Mouse (Mus musculus) gastrocnemius, adult 8-10 months (tissue): Measurements from ENCODE around the gene Tbc1d16. TPM values are rescaled to one million over a fixed set of nuclear protein-coding genes. Genes with fewer than 3 reads are reported as not detected.

ENCODE experiments used
- DNase-seq, 2 experiments: peaks; one replicate each; pipeline ENCODE4 v3.0.0; 2022; ENCODE audit warnings: low spot score in 2 of 2
- total RNA-seq, 4 experiments: library from RNA; stranded (reverse); gene quantifications; 2 replicates each; pipeline ENCODE4 v1.2.4; 2022

Tbc1d16 gene
- total RNA-seq, 4 experiments from 2014 or later, result 31.6 to 45.5 (median 40.5) TPM

GRCm38 (mm10) chr11:119209371-119210025 lies 18.8 kb downstream of the Tbc1d16 start:
- peak; percentile 39 to 64 for DNase-seq

- no peak for DNase-seq
These were observed 19.4 kb downstream of the Tbc1d16 start for GRCm38 (mm10) chr11:119208870-119209370.

DNA sequence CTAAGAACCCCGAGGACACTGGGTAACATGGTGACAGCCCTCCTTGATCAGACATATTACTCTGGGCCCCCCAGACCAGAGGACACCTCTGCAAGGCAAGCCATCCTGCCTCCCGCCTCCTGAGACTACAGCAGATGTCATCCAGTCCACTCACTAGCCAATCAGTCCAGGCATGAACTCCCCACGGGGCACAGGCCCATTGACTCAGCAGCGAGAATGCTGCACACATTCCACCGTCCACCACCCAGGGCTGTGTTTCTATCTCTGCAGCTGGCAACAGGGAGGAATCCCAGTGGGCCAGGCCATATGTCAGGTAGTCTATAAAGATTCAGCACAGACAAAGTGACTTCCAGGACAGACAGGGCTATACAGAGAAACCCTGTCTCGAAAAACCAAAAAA lies 20.3 kb downstream of the Tbc1d16 start:
- DNase-seq, result no peak

DNA sequence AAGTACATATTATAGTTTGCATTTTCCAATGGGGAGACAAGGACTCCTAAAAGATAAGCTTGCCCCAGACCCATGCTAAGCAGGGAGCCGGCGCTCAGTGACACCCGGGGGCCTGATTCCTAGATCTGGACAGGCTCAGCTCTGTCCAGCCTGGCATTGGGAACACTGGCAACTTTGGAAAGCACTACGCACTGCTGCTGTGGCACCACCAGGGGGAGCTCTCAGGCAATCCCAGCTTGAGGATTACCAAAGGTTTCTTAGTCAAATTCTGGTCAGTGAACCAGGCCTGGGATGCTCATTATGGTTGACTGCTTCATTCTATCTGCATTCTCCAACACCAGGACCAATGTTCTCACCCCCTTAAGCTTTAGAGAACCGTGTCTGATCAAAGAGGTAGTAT lies 21.7 kb downstream of the Tbc1d16 start:
- DNase-seq, result peak; percentile 28 to 38

DNA sequence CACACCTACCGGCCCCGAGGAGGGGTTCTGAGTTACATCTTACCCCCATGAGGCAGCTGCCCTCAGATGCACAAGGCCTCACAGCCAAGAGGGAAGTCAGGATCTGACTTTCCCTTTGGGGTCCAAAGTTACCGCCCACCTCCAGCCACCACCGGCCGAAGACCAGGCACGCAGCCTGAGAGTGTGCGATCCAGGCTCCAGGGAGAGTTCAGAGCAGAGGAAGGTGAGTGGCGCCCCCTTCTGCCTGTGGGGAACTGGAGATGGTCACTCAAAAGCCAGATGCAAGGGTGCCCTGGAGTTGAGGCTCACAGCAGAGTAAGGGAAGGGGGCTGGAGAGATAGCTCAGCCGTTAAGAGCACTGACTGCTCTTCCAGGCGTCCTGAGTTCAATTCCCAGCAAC lies 22.6 kb downstream of the Tbc1d16 start:
- no peak for DNase-seq

GRCm38 (mm10) chr11:119203423-119203822 lies 24.9 kb downstream of the Tbc1d16 start:
- DNase-seq, result no peak

DNA sequence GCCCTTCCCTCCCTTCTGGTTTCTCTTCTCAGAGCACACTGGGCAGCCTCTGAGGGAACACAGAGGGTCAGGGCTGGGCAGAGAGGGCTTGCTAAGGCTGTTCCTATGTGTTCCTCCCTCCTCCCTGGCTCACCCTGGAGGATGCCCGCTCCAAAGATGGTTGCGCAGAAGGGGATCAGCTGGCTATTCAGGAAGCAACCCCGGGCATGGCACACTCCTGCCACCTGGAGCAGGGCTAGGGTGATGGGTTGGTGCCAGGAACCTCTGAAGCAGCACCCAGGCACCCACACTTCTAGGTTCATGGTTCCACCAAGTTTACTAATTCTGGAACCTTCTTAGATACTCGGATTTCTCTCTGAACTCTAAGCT lies 29.1 kb downstream of the Tbc1d16 start:
- DNase-seq, result no peak

DNA sequence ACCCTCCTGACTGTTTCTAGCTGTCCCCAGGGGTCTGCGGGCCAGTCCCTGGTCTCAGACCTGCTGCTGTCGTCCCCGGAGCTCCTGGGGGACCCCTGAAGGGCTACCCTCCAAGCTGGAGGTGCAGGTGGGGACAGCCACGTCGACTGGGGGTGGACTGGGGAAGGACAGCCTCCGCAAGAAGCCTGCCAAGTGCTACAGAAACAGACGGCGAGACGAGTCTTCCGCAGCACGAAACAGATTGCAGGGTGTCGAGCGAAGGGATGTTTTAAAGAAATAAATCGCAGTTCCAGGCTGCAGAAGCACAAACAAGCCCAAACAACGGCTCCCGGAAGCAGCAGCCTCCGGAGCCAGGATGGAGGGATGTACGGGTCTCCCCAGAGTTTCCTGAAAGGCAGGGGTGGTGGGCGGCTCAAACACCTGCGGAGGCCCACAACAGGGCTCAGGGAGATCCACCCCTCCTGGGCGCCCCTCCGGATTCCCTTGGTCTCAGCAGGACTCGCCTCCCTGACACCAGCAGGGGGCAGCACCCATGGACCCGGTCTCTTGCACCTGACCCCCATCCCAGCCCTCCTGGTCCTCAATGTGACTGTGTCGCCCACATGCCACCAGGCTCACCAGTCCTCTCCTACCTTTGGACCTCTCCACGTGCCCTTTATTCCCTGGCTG lies 29.6 kb downstream of the Tbc1d16 start:
- no peak for DNase-seq

DNA sequence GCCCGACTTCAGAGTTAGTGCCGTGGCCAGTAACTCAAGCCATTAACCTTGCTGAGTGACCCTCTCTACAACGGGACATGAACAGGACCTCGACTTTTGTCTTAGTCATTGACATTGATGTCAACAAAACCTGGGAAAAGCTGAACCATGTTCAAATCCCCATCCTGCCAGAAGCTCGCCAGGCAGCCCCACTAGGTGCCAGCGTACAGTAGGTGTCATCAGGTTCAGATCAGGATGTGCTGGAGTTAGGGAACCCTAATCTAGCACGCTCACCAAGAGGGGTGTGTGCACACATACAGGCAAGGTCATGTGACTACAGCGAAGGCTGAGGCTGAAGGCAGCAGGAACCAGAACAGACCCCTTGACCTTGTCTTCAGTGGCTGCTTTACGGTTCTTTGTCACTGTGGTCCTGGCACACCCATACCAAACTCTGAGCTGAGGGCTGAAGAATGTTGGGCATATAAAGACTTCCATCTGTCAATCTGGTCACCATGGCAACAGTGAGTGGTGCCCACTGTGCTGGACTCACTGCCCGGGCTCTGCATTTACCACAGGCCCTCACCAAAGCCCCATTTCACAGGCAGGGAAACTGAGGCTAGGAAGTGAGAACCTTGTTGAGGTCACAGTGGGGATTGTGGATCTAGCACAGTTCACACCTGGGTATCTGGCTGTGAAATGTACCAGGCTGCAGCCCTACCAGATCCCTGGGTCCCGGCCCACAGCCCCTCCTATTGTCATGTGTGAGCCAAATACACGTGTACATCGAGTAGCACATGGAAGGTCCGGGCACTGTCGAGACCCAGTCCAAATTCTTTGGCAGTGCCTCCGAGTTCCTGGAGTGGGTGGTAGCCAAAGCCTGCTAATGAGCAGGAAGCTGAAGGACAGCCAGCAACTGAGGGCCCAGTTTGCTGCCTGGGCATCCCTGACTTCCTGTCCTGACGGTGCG lies 30.4 kb downstream of the Tbc1d16 start:
- no peak for DNase-seq

DNA sequence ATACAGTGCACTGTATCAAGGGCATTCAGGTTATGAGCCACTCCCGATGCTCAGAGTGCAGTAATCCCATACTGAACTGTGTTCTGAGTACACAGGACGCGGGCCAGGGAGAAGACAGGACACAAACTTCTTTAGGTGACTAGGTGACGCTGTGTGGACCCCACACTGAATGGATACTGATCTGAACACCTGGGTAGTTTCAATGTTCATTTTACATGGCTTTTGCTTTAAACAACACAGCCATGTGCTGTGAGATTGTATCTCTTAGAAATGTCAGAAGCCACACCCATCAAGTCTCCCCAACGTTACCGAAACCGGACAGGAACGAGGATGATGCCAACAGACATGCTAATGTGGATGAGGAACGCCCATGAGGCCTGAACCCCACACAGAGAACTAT lies 35.7 kb downstream of the Tbc1d16 start:
- no peak for DNase-seq

GRCm38 (mm10) chr11:119192176-119192575 lies 36.1 kb downstream of the Tbc1d16 start:
- DNase-seq, result no peak

DNA sequence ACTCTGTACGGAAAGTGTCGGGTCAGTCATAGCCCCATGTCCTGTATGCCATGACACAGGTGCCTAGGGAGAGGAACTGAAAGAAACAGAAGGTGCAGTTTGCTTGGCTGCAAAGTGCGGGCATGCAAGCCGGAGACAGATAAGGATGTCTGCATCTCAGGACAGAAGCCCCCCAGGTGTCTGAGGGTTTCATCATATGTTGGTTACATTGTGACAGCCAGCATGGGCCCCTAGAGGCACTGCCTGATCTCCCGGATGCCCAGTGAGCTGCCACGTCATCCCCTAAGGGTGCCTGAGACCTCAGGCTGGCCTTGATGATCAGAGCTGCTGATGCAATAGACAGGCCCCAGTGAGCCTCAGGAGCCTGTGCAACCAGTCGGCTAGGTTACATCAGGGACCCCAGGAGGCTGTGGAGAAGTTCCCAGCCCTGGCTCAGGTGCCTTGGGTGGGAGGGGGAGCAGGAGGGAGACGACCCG lies 36.7 kb downstream of the Tbc1d16 start:
- DNase-seq, result no peak

DNA sequence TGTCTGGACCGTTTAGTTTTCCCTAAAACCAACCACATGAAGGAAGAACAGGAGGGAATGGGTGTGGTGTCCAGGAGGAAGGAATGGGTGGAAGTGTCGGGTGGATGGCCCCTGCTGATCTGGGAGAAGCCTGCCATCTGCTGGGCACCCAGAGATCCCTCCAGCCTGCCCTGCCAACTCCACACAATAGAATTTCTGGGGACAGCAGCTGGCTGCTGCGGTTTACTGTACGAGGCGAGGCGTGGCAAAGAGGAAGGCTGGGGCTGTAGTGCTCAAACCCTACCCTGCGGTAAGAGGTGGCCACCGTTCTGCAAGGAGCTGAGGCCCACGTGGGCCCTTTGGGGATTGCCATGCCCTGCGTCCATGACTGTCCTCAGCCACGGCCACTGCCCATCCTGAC lies 37.8 kb downstream of the Tbc1d16 start:
- DNase-seq, result peak in 1 of 2 experiments; percentile 32

DNA sequence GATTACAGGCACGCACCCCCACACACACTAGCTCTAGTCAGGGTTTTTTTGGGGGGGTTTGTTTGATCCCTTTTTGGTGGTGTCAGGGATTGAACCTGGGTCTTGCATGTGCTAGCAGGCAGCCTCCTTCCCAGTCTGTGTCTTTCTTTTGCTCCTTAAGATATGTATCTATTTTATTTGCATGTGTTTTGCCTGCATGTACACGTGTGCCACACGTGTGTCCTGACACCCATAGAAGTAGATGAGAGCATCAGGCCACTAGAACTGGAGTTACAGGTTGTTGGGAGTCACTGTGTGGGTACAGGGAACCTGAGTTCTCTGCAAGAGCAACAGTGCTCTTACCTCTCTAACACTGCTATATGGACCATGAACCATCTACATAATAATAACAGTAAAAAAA lies 39.0 kb downstream of the Tbc1d16 start:
- DNase-seq, result no peak

DNA sequence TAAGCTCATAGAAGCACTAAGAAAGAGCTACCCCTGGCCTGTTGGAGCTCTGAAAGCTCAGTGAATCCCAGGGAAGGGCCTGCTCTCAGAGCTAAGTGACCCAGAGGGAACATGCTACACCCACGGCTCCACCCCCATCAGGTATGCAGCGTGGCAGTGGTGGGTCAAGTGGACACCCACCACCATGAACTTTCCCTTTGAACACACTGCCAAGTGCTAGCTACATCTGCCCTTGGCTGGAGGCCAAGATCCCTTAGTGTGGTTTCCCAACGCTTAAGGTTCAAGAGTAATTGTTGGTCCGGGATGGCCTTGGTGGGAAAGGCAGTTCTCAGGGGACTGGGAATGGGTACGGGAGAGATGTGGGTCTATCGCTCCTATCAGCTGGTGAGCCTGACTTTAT lies 39.9 kb downstream of the Tbc1d16 start:
- no peak for DNase-seq

DNA sequence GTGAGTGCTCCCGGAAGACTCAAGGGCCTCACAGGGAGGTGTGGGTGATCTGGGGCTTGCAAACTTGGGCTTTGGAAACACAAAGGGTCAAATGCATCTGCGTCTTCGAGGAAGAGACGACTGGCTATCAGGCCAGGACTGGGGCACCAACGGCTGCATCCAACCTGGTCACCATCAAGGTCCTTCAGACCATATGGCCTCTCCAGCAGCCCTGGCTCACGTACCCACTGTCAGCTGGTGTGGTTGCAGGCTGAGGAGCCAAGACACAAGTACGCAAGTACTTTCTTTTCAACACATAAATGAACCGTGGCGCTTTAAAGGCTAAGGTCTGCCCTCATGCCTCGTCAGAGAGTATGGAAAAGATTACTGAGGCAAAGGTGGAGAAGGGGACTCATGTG lies 40.5 kb downstream of the Tbc1d16 start:
- no peak for DNase-seq

DNA sequence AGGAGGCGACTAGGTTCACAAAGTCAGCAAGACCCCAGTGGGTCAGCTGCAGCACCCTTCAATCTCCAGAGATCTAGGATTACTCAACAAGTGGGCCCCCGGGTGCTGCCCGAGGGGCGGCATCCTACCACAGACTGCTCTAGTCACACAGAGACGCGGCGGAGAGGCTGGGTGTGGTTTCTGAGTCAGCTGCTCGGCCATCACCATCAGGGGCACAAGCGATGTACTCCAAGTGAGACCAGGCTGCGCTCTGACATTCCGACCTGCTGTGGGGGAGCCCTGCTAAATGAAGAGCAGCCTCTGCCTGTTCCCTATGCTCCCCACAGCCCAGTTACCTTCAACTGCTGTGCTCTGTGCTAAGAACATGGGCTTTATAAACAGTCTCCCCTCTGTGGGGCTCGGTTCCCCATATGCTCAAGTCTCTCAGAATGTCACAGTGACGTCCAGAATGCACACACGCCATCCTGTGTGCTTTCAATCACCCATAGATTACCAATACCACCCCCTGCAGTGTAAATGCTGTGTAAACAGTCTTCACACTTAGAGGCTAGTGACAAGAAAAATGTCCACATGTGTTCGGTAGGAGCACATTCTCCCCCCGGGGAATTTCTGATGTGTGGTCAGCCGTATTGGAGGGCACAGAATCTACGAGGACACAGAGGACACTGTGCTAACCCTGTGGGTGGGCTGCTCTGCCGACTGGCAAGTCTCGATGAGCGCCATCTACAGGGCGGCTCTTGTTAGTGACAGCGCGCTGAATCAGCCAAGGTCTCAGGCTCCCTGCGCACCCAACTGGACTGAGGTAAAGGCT lies 41.1 kb downstream of the Tbc1d16 start:
- DNase-seq, result peak in 1 of 2 experiments; percentile 25

DNA sequence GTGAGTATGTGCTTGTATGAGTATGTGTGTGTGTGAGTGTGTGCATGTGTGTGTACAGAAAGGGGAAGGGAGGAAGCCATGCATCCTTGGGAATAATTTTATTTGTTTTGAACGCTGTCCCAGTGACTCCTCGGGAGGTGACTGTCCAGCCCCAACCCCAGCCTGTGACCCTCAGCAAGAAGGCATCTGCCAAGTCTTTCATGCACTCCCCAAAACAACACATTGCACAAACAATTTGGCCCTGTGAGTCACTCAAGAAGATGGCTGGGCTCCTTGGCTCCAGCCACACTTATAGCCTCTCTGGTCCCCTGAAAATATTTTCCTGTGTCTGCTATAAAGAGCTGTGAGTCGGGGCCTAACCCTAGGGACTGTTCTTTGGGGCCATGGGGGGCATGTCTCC lies 41.9 kb downstream of the Tbc1d16 start:
- no peak for DNase-seq

DNA sequence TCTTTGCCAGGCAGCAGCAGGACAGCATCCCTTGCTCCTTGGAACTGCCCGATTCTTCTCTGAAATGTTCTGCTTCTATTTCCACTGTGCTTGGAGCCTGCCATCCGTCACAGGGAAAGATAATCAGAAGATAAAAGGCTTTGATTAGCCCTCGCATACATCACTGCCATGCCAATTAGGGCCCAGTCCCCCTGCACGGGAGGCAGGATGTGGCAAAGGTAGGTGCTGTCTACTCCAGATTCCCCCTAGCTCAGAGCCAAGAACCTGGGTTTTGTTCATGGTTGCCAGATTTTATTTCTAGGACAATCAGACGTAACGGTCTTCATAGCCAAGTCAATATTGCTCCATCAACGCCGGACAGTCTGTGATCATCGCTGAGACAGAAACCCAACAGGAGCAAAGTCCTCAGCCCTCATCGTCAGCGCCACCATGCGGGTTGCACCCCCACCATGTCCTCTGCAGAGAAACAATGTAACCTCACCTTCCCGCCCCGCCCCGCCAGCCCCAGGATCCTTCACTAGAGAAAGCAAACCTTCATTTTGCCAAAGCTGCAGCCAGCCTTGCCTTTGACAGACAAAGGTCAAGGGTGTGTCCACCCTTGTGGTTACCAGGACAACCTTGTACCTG lies 44.5 kb downstream of the Tbc1d16 start:
- no peak for DNase-seq

- no peak for DNase-seq
These were observed 46.4 kb downstream of the Tbc1d16 start for GRCm38 (mm10) chr11:119181861-119182395.
